Mouse (Mus musculus) urinary bladder, postnatal 10 days (tissue): Measurements from ENCODE around the gene Nudt3.
"Not testable (repeated sequence)": the region's sequence is repeated elsewhere in the genome, so short reads cannot be mapped to it uniquely, and the experiment has no call there.

Experiments used
- DNase-seq: peaks from one replicate; pipeline ENCODE4 v3.0.0; 2022; ENCODE audit warnings: low spot score

Nudt3 gene

GRCm38 (mm10) chr17:27635575-27635903 is 12.2 kb upstream of the Nudt3 start:
- DNase-seq, result not testable (repeated sequence)

GRCm38 (mm10) chr17:27634871-27635574 is 11.7 kb upstream of the Nudt3 start, which contains the start of gene RPS10-NUDT3:
TSS of gene RPS10-NUDT3 (minus strand) at chr17:27635222.
- DNase-seq, result peak; percentile 53

- peak; percentile 38 for DNase-seq
Observed at GRCm38 (mm10) chr17:27629249-27630020, 6.1 kb upstream of the Nudt3 start.

- no peak for DNase-seq
Observed at GRCm38 (mm10) chr17:27628376-27628775, 5.1 kb upstream of the Nudt3 start.

DNA sequence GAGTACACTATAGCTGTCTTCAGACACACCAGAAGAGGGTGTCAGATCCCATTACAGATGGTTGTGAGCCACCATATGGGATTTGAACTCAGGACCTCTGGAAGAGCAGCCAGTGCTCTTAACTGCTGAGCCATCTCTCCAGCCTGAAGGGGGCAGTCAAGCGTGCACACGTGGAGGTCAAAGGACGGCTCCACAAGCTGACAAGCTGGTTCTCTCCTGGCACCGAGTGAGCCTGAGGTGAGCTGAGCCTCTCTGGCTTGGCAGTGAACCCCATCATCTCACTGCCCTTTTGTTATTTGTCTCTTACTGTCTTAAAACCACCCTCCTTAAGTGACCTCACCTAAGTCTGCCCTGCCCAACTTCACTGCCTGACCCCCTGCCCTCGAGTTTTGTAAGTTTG is 4.2 kb upstream of the Nudt3 start:
- DNase-seq, result no peak

DNA sequence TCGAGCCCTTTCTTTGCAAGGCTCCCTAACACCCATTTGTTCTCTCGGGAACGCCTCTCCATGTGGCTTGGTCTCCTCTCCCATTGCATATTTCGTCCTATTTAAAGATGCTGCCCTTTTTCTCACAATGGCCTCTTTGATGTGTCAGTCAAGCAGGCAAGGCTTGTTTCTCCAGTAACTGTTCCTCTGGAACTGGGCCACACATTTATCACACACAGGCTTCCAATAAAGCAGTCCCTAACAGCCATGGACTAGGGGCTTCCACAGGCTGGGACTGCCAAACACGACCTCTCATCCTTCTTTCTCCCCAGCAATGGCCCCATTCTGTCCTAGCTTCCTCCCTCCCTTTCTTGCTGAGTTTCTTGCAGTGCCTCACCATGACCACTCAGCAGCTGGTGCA is 3.4 kb upstream of the Nudt3 start:
- DNase-seq, result no peak

DNA sequence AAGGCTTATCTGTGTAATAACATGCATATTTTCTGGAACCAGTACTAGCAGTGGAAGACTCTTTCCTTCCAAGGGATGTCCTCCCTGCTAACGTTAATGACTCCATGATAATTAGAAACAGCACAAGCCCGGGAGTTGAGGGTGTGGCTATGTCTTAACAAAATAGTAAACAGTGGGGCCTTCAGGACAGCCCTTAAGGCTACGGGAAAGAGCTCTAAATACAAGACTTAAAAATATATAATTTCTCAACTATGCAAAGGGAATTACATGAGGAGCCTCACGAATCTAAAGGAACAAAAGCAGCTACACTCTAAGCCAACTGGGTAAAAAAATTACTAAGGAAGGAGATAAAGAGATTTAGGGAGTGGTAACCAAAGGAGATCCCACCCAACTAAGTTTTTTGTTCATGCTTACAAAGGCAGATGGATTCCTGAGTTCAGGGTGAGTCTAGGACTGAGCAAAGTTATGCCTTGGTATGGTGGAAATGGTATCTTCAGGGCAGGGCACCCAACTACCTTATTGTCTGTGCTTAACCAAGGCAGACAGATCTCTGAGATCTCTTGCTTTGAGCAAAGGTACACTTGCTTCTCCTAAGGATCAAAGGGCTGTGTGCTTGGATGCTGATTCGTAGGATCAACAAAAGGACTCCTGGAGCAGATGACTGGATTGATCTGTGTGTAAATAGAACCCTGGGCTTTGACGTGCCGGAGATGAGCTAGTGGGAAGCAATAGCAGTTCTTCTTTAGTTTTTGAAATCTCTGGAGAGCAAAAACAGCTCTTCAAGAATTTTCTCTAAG is 2.4 kb upstream of the Nudt3 start:
- no peak for DNase-seq

- DNase-seq, result no peak
Observed at GRCm38 (mm10) chr17:27622611-27623359, 510 bp downstream of the Nudt3 start.

DNA sequence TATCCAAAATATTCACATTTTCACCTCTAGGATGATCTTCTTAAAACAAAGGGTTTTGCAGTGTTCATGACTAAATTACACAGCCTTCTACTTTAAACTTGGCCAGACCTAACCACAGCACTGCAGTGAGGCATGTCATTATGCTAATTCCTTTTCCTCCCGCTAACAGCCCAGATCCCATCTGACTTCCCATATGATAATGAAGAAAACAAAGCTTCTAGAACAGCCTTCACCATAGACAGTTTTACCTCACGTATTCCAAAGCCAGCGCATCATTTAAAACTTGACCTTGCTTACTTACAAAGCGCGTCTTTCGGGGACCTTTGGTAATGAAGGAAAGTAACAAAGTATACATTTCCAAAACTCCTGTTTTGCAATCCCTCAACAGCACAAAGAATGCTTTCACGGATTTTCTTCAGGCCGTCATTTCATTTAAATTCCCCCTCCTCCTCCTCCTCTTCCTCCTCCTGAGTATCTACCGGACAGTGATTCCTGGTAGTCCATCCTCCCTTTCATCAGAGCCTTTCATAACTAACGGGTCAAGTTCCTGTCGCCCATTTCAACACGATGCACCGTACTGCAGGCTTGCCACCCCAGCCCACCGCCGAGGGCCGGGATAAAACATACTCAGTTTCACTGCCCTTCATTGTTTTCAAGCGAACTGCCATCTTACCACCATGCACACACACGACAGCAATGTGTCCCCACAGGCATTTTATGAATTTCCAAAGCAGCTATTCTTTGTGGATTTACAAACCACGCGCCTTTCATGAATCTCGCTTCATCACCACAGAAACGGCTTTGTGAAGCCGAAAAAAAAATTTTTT is 1.4 kb downstream of the Nudt3 start:
- no peak for DNase-seq

GRCm38 (mm10) chr17:27621161-27621560 is 2.1 kb downstream of the Nudt3 start:
- no peak for DNase-seq

DNA sequence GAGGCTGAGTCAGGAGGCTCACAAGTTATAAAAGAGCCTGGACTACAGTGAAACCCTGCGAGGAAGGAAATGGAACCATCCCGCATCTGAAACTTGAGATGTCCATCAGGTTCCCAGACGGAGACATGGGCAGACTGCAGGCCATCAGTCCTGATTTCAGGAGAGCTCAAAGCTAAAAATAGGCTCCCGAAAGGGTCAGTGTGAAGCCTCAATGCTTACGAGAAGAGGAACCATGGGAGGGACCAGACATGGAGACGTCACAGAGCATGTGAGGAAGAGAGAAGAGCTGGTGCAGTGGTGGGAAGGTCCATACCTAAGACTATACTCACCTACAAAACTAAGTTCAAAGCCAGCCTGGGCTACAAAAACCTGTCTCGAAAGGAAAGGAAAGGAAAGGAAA is 7.9 kb downstream of the Nudt3 start:
- DNase-seq, result no peak

- no peak for DNase-seq
Observed at GRCm38 (mm10) chr17:27613016-27613415, 10.3 kb downstream of the Nudt3 start.

DNA sequence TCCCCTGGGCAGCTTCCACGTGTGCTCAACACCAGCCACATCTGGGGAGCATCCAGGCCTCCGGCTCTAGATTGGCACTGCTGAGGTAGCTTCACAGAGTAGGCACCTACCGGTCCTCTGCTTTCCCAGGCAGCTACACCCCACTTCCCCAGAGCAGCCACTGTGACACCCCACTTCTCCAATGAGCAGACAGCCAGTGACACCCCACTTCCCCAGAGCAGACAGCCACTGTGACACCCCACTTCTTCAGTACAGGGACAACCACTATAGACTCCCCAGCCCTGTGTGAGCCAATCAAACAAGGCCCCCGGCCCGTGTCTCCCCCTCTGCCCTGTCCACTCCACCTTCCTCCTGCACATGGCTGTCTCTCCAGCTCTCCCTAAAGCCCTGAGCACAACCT is 11.3 kb downstream of the Nudt3 start:
- no peak for DNase-seq

GRCm38 (mm10) chr17:27611519-27611884 is 11.8 kb downstream of the Nudt3 start:
- no peak for DNase-seq

- DNase-seq, result no peak
Observed at GRCm38 (mm10) chr17:27610679-27611518, 12.4 kb downstream of the Nudt3 start.

DNA sequence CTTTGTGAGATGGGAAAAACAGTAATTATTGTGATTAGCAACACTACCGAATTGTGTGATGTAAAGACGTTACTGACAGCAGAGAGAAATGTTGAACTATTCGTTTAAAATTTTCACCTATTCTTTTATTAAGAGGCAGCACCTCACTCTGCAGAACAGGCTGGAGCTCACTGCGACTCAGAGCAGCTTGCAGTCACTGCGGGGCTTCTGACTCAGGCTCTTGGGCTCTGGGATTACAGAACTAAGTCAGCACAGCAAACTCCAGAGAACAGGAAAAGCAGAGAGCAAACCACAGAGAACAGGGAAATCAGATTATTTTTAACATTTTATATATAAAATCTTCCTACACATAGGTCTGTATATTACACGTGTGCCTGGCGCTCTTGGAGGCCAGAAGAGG is 13.7 kb downstream of the Nudt3 start:
- DNase-seq, result no peak

GRCm38 (mm10) chr17:27603522-27604234 is 19.6 kb downstream of the Nudt3 start:
- DNase-seq, result no peak

DNA sequence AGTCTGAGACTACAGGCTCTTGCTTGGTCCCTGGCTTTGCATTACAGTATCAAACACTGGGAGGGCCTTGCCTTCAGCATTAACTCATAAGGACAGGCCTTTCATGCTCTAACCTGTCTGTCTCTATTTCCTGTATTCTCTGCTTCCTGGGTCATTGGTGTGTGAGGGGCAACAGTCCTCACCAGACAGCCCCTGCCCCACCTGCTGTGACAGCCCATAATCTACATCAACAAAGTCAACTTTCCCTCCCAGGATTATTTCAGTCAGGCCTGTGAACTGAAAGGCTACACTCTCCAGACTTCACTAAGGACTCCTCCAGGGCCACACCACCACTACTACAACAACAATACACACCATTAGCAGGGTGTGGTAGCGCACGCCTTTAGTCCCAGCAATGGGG is 20.3 kb downstream of the Nudt3 start:
- no peak for DNase-seq

DNA sequence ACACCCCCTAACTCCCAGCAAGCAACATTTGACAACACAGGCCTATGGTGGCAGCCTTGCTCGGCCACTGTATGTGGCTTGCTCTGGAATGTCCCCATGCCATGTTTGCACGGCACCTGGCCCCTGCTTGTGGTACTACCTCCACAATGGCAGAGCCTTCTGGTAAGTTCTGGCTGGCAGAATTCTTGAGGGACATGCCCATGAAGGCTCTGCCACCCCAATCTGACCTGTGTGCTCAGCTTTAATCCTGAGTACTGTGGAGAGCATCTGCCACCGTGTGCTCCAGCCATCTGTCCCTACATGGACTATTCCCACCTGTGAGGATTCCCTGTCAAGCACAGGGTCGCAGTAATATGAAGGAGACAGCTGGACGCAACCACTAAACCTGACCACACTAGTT is 22.4 kb downstream of the Nudt3 start:
- no peak for DNase-seq

DNA sequence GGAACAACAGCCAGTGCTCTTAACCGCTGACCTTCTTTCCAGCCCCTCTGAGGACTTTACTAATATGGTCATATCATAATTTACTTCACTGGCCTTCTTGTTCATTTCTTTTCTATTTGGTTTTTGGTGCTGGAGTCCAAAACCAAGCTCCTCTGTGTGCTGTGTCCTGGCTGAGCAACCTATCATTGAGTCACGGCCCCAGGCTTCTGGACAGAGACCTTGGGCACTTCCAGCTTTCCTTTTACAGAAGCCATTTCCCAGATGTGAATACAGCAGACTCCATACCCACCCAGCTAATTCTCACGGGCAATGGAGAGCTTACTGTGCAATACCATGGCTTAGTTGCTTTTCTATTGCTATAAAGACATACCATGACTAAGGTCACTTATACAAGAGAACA is 23.0 kb downstream of the Nudt3 start:
- DNase-seq, result no peak
